Mouse (Mus musculus) urinary bladder, postnatal 36 days (tissue): ENCODE measurements at regions not wholly inside any gene's neighbourhood (a gene's known extent, or its start where the extent isn't known, plus 50 kb on each side); places are given as distances from the start of the nearest gene placed in this dataset.

ENCODE experiments used
- DNase-seq, 2 experiments: peaks; one replicate each; pipeline ENCODE4 v3.0.0; 2022; ENCODE audit warnings: low spot score in 2 of 2, mixed read lengths in 1 of 2

DNA sequence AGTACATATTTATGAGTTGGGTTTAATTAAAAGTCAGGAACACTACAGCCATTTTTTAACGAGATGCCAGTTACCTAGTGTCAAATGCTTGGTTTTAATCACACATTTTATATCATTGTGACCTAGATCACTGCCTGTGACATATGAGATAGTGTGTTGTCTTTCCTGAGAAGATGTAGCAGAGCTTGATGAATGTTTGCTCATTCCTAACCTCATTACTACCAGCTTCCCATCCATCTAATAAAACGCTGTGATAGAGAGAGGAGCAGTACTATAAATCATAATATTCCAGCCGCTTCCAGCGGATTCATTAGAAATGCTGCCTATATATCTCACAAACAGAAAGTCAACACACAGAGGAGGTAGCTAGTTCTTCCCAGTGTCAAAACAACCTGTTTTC, 163.6 kb downstream of the Aldoart1 start:
- no peak for DNase-seq

DNA sequence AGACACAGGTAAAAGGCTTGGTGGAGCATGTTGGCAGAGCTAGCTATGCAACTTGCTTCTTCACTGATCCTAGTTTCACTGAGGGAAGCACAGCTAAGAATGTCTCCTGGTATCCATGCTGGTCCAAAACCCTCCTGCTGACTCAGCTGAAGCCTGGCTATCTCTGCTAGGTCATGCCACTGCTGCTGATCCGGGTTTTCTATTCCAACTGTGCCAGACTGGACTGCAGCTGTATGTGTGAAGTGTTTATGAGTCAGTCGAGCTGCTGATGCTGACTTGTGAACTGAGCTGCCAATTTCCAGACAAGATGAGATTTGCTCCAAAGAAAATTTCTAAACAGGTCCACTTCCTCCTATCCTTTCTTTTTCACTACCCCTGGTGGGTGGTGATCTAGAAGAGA, 178.4 kb downstream of the Aldoart1 start:
- DNase-seq, result no peak

DNA sequence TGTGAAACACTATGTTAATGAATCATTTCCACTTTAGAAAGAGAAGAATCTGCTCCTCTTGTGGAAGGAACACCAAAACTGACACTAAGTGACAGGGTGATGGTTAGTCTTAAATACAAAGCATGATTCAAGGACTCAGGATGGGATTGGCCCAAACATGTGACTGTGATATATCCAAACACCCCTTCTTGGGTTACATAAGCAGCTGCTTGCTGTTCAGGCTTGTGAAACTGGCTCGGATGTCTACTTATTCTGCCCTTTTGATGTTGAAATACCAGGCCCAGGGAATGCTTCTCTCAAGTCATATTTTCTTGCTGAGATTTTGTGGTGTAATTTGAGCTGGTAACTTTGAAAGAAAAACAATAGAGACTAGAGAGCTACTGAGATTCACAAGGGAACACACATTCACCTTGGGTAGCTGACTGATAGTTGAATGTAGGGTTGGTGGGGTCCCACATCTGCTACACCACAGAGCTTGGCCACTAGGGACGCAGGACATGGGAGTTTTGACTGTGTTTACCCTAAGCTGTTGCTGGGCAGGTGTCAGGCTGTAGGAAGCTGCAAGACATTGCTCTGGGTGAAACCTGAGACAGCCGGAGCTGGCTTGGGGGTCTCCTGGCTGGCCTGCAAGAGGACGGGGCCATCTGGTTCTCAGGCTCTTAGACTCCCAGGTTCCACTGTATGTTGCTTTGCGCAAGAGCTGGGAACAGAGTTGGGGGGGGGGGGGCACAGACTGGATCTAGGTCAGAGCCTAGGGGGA, 180.6 kb downstream of the Aldoart1 start:
- no peak for DNase-seq

DNA sequence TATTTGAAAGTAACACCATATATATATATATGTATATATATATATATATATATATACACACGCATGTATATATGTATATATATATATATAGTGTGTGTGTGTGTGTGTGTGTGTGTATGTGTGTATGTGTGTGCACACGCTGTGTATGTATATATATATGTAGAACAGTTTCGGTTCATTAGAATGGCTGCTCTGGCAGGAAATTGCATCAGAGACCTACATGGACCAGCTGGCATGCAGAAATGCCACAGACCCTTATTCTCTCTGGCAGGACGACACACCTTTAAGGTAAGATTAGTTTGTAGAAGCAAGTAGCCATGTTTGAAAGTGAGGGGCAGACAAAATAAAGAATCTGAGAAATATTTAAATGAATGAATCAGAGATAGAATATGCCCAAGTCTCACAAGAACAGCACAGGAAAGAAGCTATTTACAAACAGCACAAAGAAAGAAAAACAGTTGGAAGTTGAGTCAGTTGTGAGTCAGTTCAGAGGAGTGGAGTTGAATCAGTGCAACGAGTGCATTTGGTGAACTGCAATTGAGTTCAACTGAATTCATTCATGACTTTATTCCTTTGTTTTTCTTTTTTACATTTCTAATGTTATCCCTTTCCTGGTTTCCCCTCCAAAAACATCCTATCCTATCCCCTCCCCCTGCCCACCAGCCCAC, 182.5 kb downstream of the Aldoart1 start:
- no peak for DNase-seq

DNA sequence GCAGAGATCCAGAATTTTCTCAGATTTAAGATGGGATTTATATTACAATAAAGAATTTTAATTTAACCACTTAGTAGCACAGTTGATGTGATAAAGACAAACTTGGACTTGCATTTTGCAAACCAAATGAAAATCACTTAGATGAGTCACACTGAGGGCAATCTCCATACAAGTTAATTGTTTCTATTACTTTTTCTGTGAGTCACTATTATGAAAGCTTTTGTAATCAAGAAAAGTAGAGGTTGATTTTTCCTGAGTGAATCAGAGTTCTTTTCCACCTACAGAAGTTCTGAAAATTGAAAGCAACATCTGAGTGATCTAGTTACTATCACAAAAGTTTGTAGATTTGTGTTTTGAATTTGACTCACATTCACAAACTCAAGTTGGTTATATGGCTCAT, 188.1 kb downstream of the Aldoart1 start:
- DNase-seq, result no peak

DNA sequence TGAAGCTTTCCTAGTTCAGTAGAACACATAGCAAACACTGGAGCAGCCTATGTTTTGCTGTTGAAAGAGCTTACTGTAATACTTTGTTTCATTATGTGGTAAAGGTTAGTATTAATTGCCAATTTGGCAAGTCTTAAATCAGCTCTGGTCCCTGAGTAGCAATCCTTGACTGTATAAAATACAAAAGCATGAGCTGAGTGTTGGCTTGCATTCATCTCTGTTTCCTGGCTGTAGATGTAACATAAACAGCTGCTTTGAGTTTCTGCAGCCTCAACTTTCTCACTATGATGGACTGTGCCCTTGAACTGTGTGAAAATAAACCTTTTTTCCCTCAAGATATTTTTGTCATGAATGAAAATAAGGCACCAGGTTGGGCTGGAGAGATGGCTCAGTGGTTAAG, 190.0 kb downstream of the Aldoart1 start:
- no peak for DNase-seq

DNA sequence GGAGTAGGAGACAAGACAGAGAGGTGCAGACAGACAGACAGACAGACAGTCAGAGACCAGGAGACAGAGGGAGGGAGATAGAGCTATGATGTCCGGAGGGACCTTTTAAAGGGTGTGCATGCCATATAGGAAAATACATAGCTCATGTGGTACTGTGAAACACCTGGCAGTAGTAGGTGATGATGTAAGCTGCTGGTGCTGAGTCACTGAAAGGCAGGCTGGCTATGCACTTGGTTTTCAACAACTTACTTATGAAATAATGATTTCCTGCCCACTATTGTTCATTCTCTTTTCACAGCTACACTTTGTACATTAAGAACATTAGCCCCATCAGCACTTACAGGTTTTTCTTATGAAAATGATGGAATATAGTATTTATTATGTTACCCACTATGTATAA, 196.2 kb downstream of the Aldoart1 start:
- DNase-seq, result no peak

DNA sequence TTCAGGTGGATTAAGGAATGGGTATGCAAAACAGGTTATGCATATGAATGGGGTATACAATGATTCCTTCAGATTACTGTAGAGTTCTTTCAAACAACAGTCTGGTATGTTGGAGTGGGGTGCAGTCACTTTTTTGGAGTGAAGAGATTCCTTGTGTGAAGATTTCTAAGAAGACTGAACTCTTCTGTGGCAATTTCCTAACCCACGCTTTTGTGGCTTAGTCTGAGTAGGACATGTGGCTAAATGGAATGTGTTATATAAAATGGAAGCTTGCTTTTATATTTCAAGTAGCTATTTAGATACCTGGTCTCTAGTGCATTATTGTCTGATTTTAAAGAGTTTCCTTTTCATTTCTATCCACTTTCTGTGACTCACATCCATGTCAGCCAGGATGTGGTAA, 205.3 kb downstream of the Aldoart1 start:
- no peak for DNase-seq

DNA sequence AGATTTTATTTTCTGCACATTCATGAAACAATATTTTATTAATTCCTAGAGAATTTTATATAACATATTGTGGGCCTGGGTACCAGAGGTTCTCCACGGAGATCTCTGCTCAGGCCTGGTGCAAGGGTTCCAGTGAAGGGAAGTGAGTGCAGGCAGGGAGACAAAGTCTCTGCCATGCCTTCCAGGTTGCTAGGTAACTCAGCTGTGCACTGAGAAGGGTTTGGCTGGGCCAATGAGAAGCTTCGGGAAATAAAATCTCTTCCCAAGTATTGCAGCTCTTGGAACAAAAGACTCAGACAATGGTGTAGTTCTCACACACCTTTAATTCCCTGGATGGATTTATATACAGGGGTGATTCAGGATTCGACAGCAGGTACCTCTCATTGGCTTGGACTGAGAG, 223.0 kb downstream of the Aldoart1 start:
- no peak for DNase-seq

DNA sequence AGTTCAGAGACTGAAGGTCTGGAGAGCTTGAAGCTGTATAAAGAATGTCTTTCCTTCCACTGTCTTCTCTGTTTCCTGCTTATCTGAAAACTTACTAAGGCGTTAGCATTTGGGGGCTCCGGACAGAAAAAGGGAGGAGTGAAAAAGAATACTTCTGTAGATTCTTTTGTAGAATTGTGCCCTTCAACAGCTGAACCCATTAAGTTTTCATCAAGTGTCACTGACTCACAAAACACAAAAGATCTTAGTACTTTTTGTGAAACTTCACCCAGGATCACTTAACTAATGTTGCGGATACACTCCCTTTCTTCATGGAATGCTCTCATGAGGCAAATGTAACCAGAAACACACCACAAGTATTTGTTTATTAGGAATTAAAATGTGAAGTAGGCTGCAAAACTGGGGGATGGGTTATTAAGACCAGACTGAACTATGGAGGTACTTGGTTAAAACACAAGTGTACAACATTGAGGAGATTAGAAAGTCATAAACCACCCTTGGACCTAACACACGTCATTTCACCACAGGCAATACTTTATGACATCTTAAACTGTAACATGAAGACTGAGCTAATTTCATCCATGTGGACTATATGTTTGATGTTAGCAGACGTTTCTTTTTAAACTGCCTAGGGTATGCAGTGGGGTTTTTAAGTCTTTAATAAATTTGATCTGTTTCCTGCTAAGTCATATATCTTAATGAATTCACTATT, 225.1 kb downstream of the Aldoart1 start:
- DNase-seq, result no peak

DNA sequence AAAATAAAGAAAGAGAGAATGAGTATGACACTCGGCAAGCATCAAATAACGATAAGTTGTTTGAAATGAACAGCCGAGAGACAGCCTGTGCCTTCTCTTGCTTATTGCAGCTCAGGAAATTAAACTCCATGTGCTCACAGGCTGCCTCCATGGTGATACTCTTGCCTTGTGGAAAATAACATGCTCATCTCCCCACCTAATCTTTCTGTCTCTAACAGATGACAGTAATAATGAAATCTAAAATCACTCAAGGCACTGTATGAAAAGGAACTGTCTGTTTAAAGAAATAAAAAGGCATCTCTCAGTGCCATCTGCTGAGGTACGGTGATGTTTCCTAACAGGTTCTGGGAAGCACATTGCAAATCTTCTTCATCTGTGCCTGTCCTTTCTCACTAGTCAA, 247.3 kb downstream of the Aldoart1 start:
- no peak for DNase-seq

DNA sequence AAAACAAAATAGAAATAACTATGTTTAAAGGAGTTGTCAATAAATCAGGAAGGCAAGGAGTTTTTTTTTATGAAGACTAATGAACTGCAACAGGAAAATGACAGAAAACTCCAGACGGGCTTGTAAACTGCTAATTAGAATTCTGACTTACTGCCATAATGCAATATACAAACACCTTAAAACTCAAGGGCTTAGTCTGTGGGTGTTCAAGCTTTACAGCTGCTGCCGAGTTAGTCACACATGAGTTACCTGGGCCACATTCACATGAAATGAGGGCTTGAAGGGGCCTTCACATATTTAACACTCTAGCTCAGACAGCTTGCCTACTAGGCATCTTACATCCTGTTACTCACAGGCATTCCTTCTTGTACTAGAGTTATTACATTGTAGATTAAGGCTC, 256.9 kb downstream of the Aldoart1 start:
- no peak for DNase-seq

DNA sequence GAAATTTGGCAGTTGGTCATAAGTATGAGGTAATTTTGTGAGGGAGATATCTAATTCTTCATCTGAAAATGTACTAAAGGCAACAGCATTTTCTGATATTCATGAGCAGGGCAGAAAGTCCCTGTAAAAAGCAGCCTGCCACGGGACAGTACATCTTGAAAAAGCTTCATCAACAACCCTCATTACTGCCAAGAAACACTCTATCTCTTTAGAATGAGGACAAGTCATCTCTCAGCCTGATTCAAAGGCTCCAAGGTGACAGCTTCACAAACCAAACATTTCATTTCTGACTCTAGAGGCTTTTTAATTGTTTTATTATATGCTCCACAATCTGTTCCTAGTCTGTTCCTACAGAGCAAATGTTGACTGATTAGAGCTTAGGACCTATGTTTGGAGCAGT, 260.3 kb downstream of the Aldoart1 start:
- no peak for DNase-seq

DNA sequence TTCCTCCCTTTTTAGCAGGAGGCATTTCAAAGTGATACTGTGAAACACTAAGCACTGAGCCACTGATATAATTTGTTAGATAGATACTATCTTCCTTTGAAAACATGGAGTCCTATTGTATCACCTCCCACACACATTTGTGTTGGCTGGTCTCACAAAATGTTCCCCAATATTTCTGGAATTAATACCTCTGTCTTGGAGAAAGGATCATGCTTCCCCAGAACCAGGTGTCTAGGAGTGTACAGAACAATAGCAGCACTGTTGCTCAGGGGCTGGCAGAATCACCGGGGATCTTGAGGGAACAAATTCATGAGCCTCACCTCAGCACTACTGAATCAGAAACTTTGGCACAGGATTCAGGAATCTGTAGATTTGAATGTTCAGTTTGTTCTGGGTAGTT, 277.5 kb downstream of the Aldoart1 start:
- DNase-seq, result no peak

DNA sequence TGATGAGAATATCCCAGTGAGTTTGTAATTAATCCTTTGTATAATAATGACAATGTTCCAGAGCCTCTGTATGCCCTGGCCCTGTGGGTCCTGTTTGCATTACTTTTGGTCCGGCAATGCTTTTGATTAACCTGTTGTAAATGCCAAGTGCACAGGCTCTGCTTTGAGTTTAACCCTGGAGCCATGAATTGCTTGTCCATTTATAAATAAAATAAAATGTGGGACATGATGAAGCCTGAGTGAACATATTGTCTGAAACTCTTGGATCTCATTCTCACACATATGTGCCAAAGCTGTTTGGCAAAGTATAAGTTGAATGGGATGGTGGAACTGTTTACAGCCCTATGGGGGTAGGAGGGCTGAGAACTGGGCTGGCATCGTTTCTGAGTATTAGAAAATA, 280.5 kb downstream of the Aldoart1 start:
- DNase-seq, result no peak

DNA sequence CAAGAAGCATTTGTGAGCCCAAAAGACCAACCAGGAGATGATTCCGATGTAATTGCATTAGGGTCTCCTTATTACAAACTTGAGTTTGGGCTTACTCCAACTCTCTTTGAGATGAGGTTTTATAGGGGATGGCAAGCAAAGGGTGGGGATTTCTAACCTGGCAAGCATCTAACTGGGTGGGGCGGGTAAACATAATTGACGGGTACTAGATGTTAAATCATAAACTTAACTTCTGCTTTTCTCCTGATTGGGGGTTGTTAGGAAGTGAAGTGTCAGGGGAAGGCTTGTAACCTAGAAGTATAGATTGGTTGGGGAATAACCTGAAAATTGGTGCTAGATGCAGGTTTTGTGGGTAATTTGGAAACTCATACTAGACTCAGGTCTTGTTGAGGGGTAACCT, 287.2 kb downstream of the Aldoart1 start:
- DNase-seq, result no peak

DNA sequence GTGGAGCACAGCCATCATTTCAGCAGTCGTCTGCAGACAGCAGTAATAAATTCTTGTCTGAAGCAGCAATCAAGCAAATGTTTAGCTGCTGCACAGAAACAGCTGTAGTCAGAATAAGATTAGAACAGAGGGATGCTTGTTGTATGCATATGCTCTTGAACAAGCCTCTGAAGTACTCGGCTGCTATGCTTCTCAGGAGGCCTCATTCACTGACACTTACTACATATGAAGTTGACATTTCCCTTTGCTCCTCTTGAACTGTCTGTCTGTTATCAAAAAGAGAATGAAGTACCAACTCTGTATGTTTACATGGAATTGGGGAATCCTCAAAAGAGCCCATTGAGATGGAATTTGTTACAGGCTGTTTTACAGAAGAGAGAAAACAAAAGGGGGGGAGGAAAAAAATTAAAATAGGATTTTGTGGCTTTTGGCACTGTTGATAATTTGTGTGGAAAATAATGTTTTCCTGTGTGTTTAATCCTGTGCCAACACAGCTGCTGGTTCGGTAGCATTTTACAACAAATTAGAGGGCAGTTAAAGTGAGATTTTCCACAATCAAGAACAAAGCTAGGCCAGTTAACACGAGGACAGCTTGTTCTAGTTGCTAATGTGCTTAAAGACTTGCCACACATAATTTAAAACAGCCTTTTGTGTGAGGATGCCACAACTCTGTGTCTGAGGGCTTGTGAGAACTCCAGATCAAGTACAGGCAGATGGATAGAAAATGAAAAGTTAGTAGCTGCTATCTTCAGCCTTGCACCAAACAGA, 289.3 kb downstream of the Aldoart1 start:
- no peak for DNase-seq

DNA sequence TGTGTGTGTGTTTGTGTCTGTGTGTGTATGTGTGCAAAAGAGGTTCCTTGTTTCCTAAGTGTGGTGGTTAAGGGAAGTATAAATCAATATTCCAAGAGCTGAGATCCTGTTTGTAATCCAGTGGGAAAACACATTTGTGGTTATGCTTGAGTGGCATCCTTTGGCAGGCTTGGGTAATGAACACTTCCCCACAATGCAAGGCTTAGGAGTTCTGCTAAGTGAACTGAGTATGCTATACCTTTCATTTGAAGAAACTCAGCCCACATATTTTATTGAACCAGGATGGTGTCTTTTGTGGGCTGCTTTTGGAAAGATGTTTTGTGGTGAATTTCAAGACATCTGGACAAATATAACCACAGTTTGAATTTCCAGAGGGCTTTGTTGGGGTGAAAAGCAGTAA, 298.2 kb downstream of the Aldoart1 start:
- DNase-seq, result no peak

DNA sequence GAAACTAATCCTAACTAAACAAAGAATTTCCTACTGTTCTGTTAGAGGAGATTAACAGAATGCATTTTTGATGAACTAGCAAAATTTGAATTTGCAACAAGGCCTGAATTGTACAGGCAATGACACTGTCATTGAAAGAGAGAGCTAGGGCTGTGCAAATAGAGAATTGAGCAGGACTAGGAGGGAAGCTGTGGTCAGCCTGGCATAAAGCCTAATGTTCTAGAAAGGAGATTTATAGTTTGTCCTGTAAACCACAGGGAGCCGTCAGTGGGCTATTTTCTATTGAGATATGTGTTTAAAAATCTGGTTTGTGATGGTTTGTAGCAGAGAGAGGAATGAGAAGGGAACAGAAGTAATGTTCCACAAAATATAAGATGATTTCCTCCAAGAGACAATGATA, 317.9 kb downstream of the Aldoart1 start:
- DNase-seq, result no peak

DNA sequence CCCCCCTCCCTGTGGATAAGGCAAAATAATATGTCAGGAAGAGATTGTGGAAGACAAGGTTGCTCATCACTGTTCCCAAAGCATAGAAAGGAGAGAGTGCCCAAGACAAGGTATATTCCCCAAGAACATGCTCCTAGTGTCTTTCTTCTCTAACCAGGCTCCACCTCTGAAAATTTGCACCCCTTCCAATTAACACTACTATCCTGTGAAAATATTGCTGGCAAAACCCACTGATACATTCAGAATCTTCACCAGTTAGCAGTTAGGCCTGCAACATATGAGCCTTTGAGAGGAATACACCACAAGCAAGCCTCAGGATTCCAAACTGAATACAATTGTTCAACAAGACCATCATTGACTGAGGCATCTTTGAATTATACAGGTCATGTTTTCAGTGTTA, 323.9 kb upstream of the Tle1 start:
- DNase-seq, result no peak

DNA sequence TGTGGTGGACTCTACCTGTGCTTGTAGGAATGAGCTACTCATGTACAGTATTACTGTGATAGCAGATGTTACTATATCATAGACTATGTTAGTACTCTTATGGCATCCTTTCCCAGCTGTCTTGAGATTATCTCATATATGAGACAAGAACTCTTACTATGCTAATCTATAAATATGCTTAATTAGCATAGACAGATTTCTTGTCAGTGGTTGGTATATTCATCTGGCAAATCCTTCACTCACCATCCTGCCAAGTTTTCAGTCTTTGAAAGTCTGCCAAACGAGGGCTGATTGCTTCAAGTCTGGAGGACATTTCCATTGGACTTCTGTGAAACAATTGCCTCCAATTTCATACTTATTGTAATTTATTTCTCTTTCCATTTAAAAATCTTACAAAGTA, 323.4 kb upstream of the Tle1 start:
- no peak for DNase-seq

DNA sequence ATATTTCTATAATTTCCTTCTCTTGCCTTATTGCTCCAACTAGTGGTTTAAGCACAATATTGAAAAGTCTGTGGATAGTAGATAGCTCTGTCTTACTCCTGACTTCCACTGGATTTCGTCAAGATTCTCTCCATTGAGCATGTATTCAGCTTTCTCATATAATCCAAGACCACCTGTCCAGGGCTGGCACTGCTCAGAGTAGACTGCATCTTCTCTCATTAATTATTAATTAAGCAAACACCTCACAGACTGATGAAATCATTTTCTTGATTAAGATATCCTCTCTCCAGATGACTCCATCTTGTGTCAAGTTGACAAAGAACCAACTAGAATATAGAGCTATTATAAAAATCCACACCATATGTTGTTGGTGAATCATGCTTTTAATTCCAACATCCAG, 310.5 kb upstream of the Tle1 start:
- no peak for DNase-seq
